Mouse (Mus musculus): ENCODE results near the gene Ctsl. TPM values are rescaled to one million over a fixed set of nuclear protein-coding genes. Genes with fewer than 3 reads are reported as not detected.

Gene Ctsl
- total RNA-seq, 2 experiments from 2014 or later: 179 to 189 TPM

- no peak for DNase-seq (ENCODE audit: low spot score in 2 of 2)
These were observed 5.8 kb upstream of the Ctsl start for GRCm38 (mm10) chr13:64376472-64376871.

DNA sequence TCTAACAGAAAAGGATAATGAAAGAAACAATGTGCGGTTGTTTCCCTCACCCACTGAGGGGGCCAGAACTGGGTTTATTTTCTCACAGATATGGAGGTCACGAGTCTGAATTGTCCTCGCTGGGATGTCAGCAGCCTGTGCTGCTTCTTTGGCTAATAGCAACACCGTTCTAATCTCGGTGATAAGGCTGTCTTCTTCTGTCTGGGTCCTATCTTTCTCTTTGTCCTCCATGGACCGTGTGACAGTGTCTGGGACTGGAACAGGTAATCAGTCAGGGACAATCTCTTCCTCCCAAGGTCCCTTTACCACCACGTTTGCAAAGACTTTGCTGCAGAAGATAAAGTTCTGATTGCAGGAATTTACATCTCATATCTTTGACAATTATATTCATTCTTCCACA, 4.5 kb upstream of the Ctsl start:
- DNase-seq (ENCODE audit: low spot score in 2 of 2): no peak

GRCm38 (mm10) chr13:64373695-64374094, 3.0 kb upstream of the Ctsl start:
- DNase-seq (ENCODE audit: low spot score in 2 of 2): no peak

DNA sequence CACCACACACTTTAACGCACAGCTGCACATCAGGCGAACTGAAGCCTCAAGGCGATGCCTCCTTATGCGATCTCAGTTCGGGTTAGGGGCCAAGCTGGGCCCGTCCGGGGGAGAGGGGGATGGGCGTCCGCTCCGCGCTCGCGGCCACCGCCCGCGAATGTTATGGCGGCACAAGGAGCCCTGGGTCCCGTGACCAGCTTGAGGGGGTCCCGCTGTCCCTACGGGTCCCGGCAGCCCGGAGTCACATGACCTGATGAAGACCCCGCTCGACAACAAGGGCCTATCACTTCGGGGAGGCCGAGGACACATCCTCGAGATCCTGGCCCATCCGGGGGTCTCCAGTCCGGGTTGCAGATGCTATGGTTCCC, 901 bp downstream of the Ctsl start:
- DNase-seq (ENCODE audit: low spot score in 2 of 2): peak; percentile 31 to 50

- no peak for DNase-seq (ENCODE audit: low spot score in 2 of 2)
These were observed 2.1 kb downstream of the Ctsl start for GRCm38 (mm10) chr13:64368596-64368995.

DNA sequence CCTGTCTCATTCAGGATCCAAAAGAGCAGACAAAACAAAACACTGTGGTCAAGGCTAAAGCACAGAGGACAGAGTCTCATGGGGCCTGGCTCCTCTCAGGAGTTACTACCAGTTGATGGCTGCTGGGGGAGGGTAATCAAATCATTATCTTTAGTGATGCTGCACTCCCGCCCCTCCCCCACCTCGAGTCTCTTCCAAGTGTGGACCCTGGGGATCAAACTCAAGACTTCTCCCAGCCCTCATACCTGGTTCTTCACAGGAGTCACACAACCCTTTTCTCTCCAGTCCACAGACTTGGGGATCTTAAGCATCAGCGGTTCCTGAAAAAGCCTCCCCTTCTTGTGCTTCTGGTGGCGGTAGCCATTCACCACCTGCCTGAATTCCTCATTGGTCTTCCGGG, 3.1 kb downstream of the Ctsl start:
- DNase-seq (ENCODE audit: low spot score in 2 of 2): no peak

GRCm38 (mm10) chr13:64365326-64365725, 5.4 kb downstream of the Ctsl start:
- no peak for DNase-seq (ENCODE audit: low spot score in 2 of 2)

DNA sequence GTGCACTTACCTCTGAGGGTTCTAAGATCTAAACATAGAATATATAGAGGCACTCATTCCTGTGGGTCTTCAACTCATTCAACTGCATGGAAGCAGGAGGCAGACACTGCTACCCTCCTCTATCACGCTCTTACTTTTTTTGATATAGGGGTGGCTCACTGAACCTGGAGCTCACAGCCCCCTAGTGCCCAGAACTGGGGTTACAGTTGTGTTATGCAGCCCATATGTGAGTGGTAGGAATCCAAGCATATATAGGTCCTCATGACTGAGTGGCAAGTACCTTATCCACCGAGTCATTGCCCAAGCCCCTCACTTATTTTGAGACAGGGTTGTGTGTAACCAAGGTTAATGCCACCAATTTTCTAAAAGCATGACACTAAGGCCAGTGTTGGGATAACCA, 6.4 kb downstream of the Ctsl start:
- no peak for DNase-seq (ENCODE audit: low spot score in 2 of 2)

- no peak for DNase-seq (ENCODE audit: low spot score in 2 of 2)
These were observed 8.6 kb downstream of the Ctsl start for GRCm38 (mm10) chr13:64362139-64362538.

DNA sequence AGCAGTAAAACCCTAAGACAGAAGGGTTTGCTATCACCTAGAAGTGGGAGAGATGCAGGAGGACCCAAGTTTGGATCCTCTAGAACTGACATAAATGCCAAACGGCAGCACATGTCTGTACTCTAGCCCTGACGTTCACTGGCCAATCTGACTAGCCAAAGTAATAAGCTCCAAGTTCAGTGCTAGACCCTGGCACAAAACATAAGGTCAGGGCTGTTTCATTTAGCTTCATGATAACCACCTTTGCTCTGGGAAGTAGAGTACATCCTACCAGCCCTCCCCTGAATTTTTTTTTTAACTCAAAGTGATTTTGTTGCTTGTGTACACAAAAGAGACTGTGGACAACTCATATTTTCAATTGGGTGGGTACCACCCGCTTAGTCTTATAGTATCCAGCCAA, 9.7 kb downstream of the Ctsl start:
- no peak for DNase-seq (ENCODE audit: low spot score in 2 of 2)

DNA sequence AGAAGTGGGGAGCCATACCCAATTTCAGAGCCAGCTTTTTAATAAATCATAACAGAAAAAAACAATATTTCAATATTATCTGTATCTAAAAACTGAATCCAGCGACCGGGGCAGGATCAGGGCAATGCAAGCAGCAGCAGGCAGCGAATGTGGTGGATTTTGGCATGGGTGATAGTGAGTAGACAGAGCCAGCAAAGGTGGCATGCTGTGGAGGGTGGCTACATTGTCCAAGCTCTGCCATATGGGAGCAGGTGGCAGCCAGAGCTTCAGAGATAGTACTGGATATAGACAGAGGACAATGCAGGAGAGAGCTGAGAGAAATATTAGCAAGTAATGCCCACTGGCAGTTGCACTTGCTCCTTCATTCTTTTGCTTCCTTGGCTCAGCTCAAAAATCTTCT, 11.0 kb downstream of the Ctsl start:
- no peak for DNase-seq (ENCODE audit: low spot score in 2 of 2)

- no peak for DNase-seq (ENCODE audit: low spot score in 2 of 2)
These were observed 12.2 kb downstream of the Ctsl start for GRCm38 (mm10) chr13:64358476-64358875.

- DNase-seq (ENCODE audit: low spot score in 2 of 2): no peak
These were observed 13.3 kb downstream of the Ctsl start for GRCm38 (mm10) chr13:64357389-64357788.

DNA sequence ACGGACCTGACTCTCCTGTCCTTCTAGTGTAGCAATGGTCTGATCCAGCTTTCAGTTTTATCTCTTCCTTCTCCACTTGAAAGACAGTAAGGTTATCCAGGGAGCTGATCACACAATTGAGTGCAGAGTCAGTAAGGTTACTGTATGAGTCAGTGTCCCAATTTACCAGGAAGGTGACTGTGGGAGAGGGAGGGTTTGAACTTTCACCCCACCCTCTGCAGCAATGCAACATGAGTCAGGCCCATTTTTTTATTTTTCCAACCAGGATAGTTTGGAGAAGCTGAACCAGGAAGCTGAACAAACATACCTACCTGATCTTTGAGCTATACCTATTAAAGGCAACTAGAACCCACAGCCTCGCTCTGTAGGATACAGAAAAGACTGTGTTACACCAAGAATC, 21.2 kb downstream of the Ctsl start:
- no peak for DNase-seq (ENCODE audit: low spot score in 2 of 2)

- DNase-seq (ENCODE audit: low spot score in 2 of 2): no peak
These were observed 26.6 kb downstream of the Ctsl start for GRCm38 (mm10) chr13:64344082-64344501.

- no peak for DNase-seq (ENCODE audit: low spot score in 2 of 2)
These were observed 27.1 kb downstream of the Ctsl start for GRCm38 (mm10) chr13:64343598-64343997.

GRCm38 (mm10) chr13:64335546-64336132, 35.1 kb downstream of the Ctsl start:
- DNase-seq (ENCODE audit: low spot score in 2 of 2): no peak

- no peak for DNase-seq (ENCODE audit: low spot score in 2 of 2)
These were observed 37.6 kb downstream of the Ctsl start for GRCm38 (mm10) chr13:64333102-64333501.

GRCm38 (mm10) chr13:64332321-64332720, 38.4 kb downstream of the Ctsl start:
- DNase-seq (ENCODE audit: low spot score in 2 of 2): no peak

- no peak for DNase-seq (ENCODE audit: low spot score in 2 of 2)
These were observed 48.0 kb downstream of the Ctsl start for GRCm38 (mm10) chr13:64322561-64323281.

DNA sequence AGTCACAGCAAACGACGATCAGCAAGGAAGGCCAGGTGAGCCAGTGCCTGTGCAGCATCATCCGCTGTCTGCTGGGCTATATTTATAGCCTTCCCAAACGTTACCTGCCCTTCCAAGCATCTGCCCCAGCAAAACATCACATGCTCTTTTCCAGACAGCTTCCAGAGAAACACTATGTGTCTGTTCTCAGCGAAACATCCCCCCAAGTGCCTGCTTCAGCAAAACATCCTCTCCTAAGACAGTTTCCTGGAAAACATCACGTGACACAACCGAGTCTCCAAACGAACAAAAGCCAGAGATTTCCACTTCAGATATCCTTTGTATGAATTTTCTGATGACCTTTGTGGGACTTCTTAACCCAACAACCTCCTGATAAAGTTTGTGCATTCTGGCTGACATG, 50.4 kb downstream of the Ctsl start:
- no peak for DNase-seq (ENCODE audit: low spot score in 2 of 2)

GRCm38 (mm10) chr13:64319782-64320181, 50.9 kb downstream of the Ctsl start:
- no peak for DNase-seq (ENCODE audit: low spot score in 2 of 2)

DNA sequence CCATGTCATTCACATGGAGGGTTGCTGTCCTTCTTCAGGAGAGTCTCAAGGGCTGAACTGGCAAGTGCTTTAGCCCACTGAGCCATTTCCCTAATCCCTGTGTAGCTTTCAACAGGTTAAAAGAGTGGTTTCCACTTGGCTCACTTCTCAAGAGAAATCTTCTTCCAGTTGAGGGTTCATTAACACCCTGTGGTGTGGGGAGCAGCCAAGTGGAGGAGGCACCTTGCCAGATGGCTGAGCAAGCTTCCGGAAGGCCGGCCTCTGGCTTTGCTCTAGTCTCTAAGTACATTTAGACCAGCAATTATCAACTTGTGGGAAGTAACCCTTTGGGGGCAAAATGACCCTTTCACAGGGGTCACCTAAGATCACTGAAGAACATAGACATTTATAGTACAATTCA, 52.3 kb downstream of the Ctsl start:
- DNase-seq (ENCODE audit: low spot score in 2 of 2): peak in 1 of 2 experiments; percentile 22
